Mouse (Mus musculus) midbrain, embryonic 12.5 days (tissue): ENCODE results near the gene 4931428F04Rik. TPM values are rescaled to one million over a fixed set of nuclear protein-coding genes. Genes with fewer than 3 reads are reported as not detected.
"Not testable (repeated sequence)": the region's sequence is repeated elsewhere in the genome, so short reads cannot be mapped to it uniquely, and the experiment has no call there.

ENCODE experiments used
- ATAC-seq: fragments of 200-750 bp; cut with Nextera tagmentation; 2 replicates; pipeline ENCODE4 v1.8.0; 2017; ENCODE audit warnings: low read depth, moderate TSS enrichment, moderate library complexity; ENCODE audit not compliant: low FRiP score
- H3K27ac ChIP-seq: fragments of 300-500 bp; sonication (generic); replicated peaks from 2 replicates; pipeline ENCODE4 v1.5.1; 2016; ENCODE audit warnings: mild to moderate bottlenecking
- H3K27me3 ChIP-seq: fragments of 300-500 bp; sonication (generic); 2 replicates; pipeline ENCODE4 v1.6.1; 2016; ENCODE audit warnings: mild to moderate bottlenecking
- H3K36me3 ChIP-seq: fragments of 300-500 bp; sonication (generic); 2 replicates; pipeline ENCODE4 v1.6.1; 2016
- H3K4me1 ChIP-seq: fragments of 300-500 bp; sonication (generic); 2 replicates; pipeline ENCODE4 v1.6.1; 2016
- H3K4me2 ChIP-seq: fragments of 300-500 bp; sonication (generic); replicated peaks from 2 replicates; pipeline ENCODE4 v1.6.1; 2016; ENCODE audit warnings: mild to moderate bottlenecking, moderate library complexity
- H3K4me3 ChIP-seq: fragments of 300-500 bp; sonication (generic); 2 replicates; pipeline ENCODE4 v1.5.1; 2016; ENCODE audit warnings: mild to moderate bottlenecking
- H3K9ac ChIP-seq: fragments of 300-500 bp; sonication (generic); replicated peaks from 2 replicates; pipeline ENCODE4 v1.6.1; 2016; ENCODE audit warnings: mild to moderate bottlenecking, moderate library complexity
- H3K9me3 ChIP-seq: fragments of 300-500 bp; sonication (generic); 2 replicates; pipeline ENCODE4 v1.6.1; 2016; ENCODE audit warnings: mild to moderate bottlenecking
- WGBS: fragments of 180-500 bp; shearing (Covaris S2); methylation state at CpG from one replicate; pipeline ENCODE4 v1.1.7; 2016; 5-methylcytosine and 5-hydroxymethylcytosine counted together
- polyA plus RNA-seq: library from polyadenylated mRNA; unstranded; fragments of >200 nt; fragmentation: Nextera tagmentation; extraction: Ambion mirVana; gene quantifications from 2 replicates; pipeline ENCODE4 v1.2.1, GENCODE M21; 2016

Gene 4931428F04Rik
- polyA plus RNA-seq, 1 experiment from 2014 or later: 54.8 TPM

GRCm38 (mm10) chr8:105254152-105254965 is 35.3 kb downstream of the 4931428F04Rik start:
- peaks cover 51% of the 10 kb centered on the region for H3K27me3 ChIP-seq
- peak overlapping the region; percentile 92 for H3K4me2 ChIP-seq
- ATAC-seq: peak; percentile 83
- no peak overlapping the region for H3K27ac ChIP-seq
- peak overlapping the region; percentile 52 for H3K4me3 ChIP-seq
- peaks cover 34% of the 10 kb centered on the region for H3K36me3 ChIP-seq
- H3K4me1 ChIP-seq: peaks cover 26% of the 10 kb centered on the region
- peak overlapping the region; percentile 53 for H3K9ac ChIP-seq
- no peaks in the 10 kb centered on the region for H3K9me3 ChIP-seq
- under 1% methylated on average over 73 of the region's 74 CpGs for WGBS

- WGBS: 34% methylated on average over 20 of the region's 20 CpGs
- Histone ChIP-seq H3K4me1 (peaks cover 20% of the 10 kb centered on the region), H3K4me3 (peak overlapping the region; percentile 52), H3K36me3 (peaks cover 40% of the 10 kb centered on the region), H3K27me3 (peaks cover 45% of the 10 kb centered on the region), H3K9me3 (no peaks in the 10 kb centered on the region), H3K27ac (no peak overlapping the region), H3K9ac (0 out of 2 replicates have a peak overlapping the region, but pooled peaks have one; percentile 24), H3K4me2 (peak overlapping the region; percentile 92)
- ATAC-seq: peak; percentile 52
These were observed 35.9 kb downstream of the 4931428F04Rik start for GRCm38 (mm10) chr8:105253766-105254151.

- Histone ChIP-seq H3K9me3 (no peaks in the 10 kb centered on the region), H3K4me3 (no peak overlapping the region), H3K27me3 (peaks cover 37% of the 10 kb centered on the region), H3K4me1 (peaks cover 18% of the 10 kb centered on the region), H3K4me2 (no peak overlapping the region; the same call in 1 of the 2 replicates), H3K9ac (no peak overlapping the region), H3K27ac (no peak overlapping the region), H3K36me3 (peaks cover 49% of the 10 kb centered on the region)
- ATAC-seq: no peak
- 89% methylated on average over 10 of the region's 10 CpGs for WGBS
These were observed 36.8 kb downstream of the 4931428F04Rik start for GRCm38 (mm10) chr8:105252680-105253537.

- Histone ChIP-seq H3K9me3 (no peaks in the 10 kb centered on the region), H3K4me1 (peaks cover 18% of the 10 kb centered on the region), H3K9ac (no peak overlapping the region), H3K4me2 (no peak overlapping the region), H3K36me3 (peaks cover 58% of the 10 kb centered on the region), H3K27me3 (peaks cover 27% of the 10 kb centered on the region), H3K4me3 (no peak overlapping the region), H3K27ac (no peak overlapping the region)
- 92% methylated on average over 6 of the region's 6 CpGs for WGBS
- ATAC-seq: no peak
These were observed 37.7 kb downstream of the 4931428F04Rik start for GRCm38 (mm10) chr8:105251954-105252353.

- Histone ChIP-seq H3K27me3 (no peaks in the 10 kb centered on the region), H3K9me3 (no peaks in the 10 kb centered on the region), H3K36me3 (peaks cover 39% of the 10 kb centered on the region), H3K4me2 (no peak overlapping the region), H3K4me1 (no peaks in the 10 kb centered on the region), H3K4me3 (no peak overlapping the region), H3K27ac (no peak overlapping the region), H3K9ac (no peak overlapping the region)
- WGBS: 95% methylated on average over 7 of the region's 7 CpGs
- no peak for ATAC-seq
These were observed 48.6 kb downstream of the 4931428F04Rik start for GRCm38 (mm10) chr8:105241016-105241415.

GRCm38 (mm10) chr8:105237442-105238142 is 52.1 kb downstream of the 4931428F04Rik start:
- Histone ChIP-seq H3K9me3 (no peaks in the 10 kb centered on the region), H3K4me1 (no peaks in the 10 kb centered on the region), H3K36me3 (peaks cover 54% of the 10 kb centered on the region), H3K27me3 (no peaks in the 10 kb centered on the region), H3K4me2 (no peak overlapping the region), H3K27ac (no peak overlapping the region), H3K9ac (no peak overlapping the region), H3K4me3 (no peak overlapping the region)
- WGBS: 94% methylated on average over 14 of the region's 14 CpGs
- no peak for ATAC-seq

- Histone ChIP-seq H3K9me3 (no peaks in the 10 kb centered on the region), H3K4me3 (no peak overlapping the region), H3K4me2 (no peak overlapping the region), H3K4me1 (no peaks in the 10 kb centered on the region), H3K9ac (no peak overlapping the region), H3K27ac (no peak overlapping the region), H3K27me3 (no peaks in the 10 kb centered on the region), H3K36me3 (peaks cover 43% of the 10 kb centered on the region)
- WGBS: 85% methylated on average over 1 of the region's 1 CpGs
- no peak for ATAC-seq
These were observed 54.5 kb downstream of the 4931428F04Rik start for GRCm38 (mm10) chr8:105235206-105235605.

- no peak overlapping the region for H3K9ac ChIP-seq
- no peak overlapping the region for H3K4me3 ChIP-seq
- H3K27me3 ChIP-seq: no peaks in the 10 kb centered on the region
- peaks cover 25% of the 10 kb centered on the region for H3K36me3 ChIP-seq
- H3K27ac ChIP-seq: no peak overlapping the region
- no peaks in the 10 kb centered on the region for H3K4me1 ChIP-seq
- WGBS: 71% methylated on average over 1 of the region's 1 CpGs
- no peaks in the 10 kb centered on the region for H3K9me3 ChIP-seq
- H3K4me2 ChIP-seq: no peak overlapping the region
- no peak for ATAC-seq
These were observed 56.3 kb downstream of the 4931428F04Rik start for GRCm38 (mm10) chr8:105233126-105233935.

- not testable (repeated sequence) for H3K9ac ChIP-seq, H3K27me3 ChIP-seq, H3K4me3 ChIP-seq, H3K27ac ChIP-seq, H3K4me2 ChIP-seq, H3K9me3 ChIP-seq, ATAC-seq, H3K4me1 ChIP-seq
- 93% methylated on average over 4 of the region's 4 CpGs for WGBS
- peaks cover 24% of the 10 kb centered on the region for H3K36me3 ChIP-seq
These were observed 57.4 kb downstream of the 4931428F04Rik start for GRCm38 (mm10) chr8:105232321-105232693.

- Histone ChIP-seq H3K4me2 (no peak overlapping the region), H3K9ac (no peak overlapping the region), H3K4me3 (no peak overlapping the region), H3K9me3 (no peaks in the 10 kb centered on the region), H3K27me3 (no peaks in the 10 kb centered on the region), H3K27ac (no peak overlapping the region), H3K4me1 (peaks cover 3% of the 10 kb centered on the region; the same call in 1 of the 2 replicates), H3K36me3 (peaks cover 24% of the 10 kb centered on the region)
- ATAC-seq: no peak
- WGBS: 86% methylated on average over 12 of the region's 12 CpGs
These were observed 58.0 kb downstream of the 4931428F04Rik start for GRCm38 (mm10) chr8:105231503-105232320.
